Mouse (Mus musculus) stomach, embryonic 14.5 days (tissue): ENCODE measurements at regions not wholly inside any gene's neighbourhood (a gene's known extent, or its start where the extent isn't known, plus 50 kb on each side); places are given as distances from the start of the nearest gene placed in this dataset.

Experiments used
- ATAC-seq: fragments of 200-750 bp; cut with Nextera tagmentation; 2 replicates; pipeline ENCODE4 v1.8.0; 2017; ENCODE audit warnings: low read depth, moderate TSS enrichment; ENCODE audit not compliant: insufficient number of reproducible peaks, insufficient read depth, low FRiP score
- H3K27ac ChIP-seq: fragments of 300-500 bp; sonication (generic); 2 replicates; pipeline ENCODE4 v1.5.1; 2014; ENCODE audit warnings: mild to moderate bottlenecking, low read length, moderate library complexity, mixed read lengths
- H3K27me3 ChIP-seq: fragments of 300-500 bp; sonication (generic); 2 replicates; pipeline ENCODE4 v1.6.1; 2014; ENCODE audit warnings: low read length, control low read depth, mixed read lengths; ENCODE audit not compliant: control insufficient read depth, insufficient read depth
- H3K36me3 ChIP-seq: fragments of 300-500 bp; sonication (generic); 2 replicates; pipeline ENCODE4 v1.6.1; 2014; ENCODE audit warnings: mild to moderate bottlenecking, control low read depth, low read length, moderate library complexity, mixed read lengths; ENCODE audit not compliant: control insufficient read depth, insufficient read depth
- H3K4me1 ChIP-seq: fragments of 300-500 bp; sonication (generic); 2 replicates; pipeline ENCODE4 v1.6.1; 2014; ENCODE audit warnings: low read length, control low read depth, mixed read lengths; ENCODE audit not compliant: control insufficient read depth, insufficient read depth
- H3K4me2 ChIP-seq: fragments of 300-500 bp; sonication (generic); replicated peaks from 2 replicates; pipeline ENCODE4 v1.6.1; 2014; ENCODE audit warnings: low read depth, low read length, control low read depth
- H3K4me3 ChIP-seq: fragments of 300-500 bp; sonication (generic); 2 replicates; pipeline ENCODE4 v1.5.1; 2014; ENCODE audit warnings: low read depth, low read length, control low read depth
- H3K9ac ChIP-seq: fragments of 300-500 bp; sonication (generic); replicated peaks from 2 replicates; pipeline ENCODE4 v1.6.1; 2014; ENCODE audit warnings: low read depth, mild to moderate bottlenecking, control low read depth, low read length, moderate library complexity, mixed read lengths
- H3K9me3 ChIP-seq: fragments of 300-500 bp; sonication (generic); 2 replicates; pipeline ENCODE4 v1.6.1; 2016; ENCODE audit warnings: low read depth, low read length, control low read depth; ENCODE audit not compliant: control insufficient read depth
- WGBS: fragments of 180-500 bp; shearing (Covaris S2); extraction: QIAGEN DNeasy Blood & Tissue Kit; methylation state at CpG from one replicate; pipeline ENCODE4 v1.1.7; 2014; 5-methylcytosine and 5-hydroxymethylcytosine counted together

DNA sequence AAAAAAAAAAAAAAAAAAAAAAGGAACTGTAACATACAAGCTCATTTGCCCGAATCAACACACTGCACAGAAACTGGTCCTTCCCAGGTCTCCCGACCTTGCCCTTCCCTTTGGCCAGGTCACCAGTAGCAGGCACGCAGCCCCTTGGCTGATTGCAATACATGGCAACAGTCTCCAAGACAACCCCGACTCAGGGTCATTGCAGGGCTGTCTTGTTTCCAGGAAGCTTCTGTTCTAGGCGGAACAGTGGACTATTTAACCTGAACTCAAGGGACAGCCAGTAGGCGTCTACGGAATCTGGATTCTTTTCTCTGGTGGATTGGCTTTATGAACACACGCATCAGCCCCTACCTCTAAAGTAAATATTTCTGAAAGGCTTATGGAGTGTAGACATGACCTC, 153.5 kb upstream of the Phactr1 start:
- Histone ChIP-seq H3K4me1 (peaks cover 12% of the 10 kb centered on the region; the same call in 1 of the 2 replicates), H3K4me2 (no peak overlapping the region), H3K4me3 (no peak overlapping the region), H3K9ac (no peak overlapping the region), H3K27me3 (no peaks in the 10 kb centered on the region), H3K9me3 (no peaks in the 10 kb centered on the region), H3K27ac (no peak overlapping the region; the same call in 1 of the 2 replicates), H3K36me3 (no peaks in the 10 kb centered on the region)
- peak; percentile 49; the same call in 1 of the 2 replicates for ATAC-seq
- 11% methylated on average over 8 of the region's 8 CpGs for WGBS

DNA sequence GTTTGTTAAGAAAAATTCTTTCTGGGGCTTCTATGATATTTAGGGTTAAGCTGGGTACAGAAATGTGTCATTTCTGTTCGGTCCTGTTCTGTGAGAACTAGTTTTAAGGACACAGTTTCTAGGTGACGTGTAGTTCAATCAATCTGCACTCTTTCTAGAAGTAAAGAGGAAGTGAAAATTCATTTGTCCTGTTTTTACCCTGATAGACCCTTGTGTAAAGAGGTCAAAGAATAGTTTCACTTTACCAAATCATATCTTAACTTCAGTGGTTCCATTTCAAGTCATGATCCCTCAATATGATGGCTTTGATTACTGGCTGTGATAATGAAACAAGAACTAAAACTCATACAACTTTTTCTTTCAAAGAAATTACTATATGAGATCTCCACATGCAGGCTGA, 152.3 kb upstream of the Phactr1 start:
- Histone ChIP-seq H3K9me3 (no peaks in the 10 kb centered on the region), H3K9ac (no peak overlapping the region), H3K36me3 (no peaks in the 10 kb centered on the region), H3K4me1 (peaks cover 12% of the 10 kb centered on the region; the same call in 1 of the 2 replicates), H3K4me2 (no peak overlapping the region), H3K27ac (no peak overlapping the region), H3K4me3 (no peak overlapping the region), H3K27me3 (no peaks in the 10 kb centered on the region)
- 62% methylated on average over 2 of the region's 2 CpGs for WGBS
- no peak for ATAC-seq

DNA sequence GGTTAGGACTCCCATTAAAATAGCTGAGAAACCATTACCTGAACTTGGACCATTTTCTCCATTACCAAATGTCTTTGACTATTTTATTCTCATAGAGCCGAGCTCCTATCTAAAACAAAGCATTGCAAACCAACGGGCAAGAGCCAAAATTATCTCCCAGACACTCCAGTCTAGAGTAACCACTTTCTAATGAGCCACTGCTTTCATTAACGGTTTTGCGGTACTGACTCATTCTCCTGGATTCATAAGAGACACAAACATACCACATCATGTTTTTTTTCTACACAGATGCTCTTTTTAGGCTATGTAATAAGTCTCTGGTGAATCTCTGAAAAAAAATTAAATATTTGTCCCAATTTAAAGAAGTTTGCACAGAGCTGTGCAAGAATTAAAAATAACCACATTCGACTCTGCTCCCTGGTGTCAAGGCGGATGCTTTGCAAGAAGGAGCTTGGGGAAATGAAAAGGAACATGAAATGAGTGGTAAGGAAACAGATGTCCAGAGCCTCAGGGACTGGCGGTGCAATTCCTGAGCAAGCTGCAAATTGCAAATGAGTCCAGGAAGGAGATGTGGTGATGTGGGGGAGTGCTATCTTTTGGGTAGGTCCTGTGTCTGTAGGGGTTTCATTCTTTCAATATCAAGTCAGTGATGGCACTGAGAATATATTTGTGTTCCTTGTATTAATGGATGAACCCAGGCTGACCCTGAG, 143.8 kb upstream of the Phactr1 start:
- ATAC-seq: no peak
- no peak overlapping the region for H3K27ac ChIP-seq
- H3K9me3 ChIP-seq: 0 out of 2 replicates have a peak, but pooled peaks cover 4% of the 10 kb centered on the region
- no peaks in the 10 kb centered on the region for H3K27me3 ChIP-seq
- no peak overlapping the region for H3K4me2 ChIP-seq
- H3K4me3 ChIP-seq: no peak overlapping the region
- H3K9ac ChIP-seq: no peak overlapping the region
- WGBS: 80% methylated on average over 7 of the region's 7 CpGs
- no peaks in the 10 kb centered on the region for H3K4me1 ChIP-seq
- no peaks in the 10 kb centered on the region for H3K36me3 ChIP-seq

DNA sequence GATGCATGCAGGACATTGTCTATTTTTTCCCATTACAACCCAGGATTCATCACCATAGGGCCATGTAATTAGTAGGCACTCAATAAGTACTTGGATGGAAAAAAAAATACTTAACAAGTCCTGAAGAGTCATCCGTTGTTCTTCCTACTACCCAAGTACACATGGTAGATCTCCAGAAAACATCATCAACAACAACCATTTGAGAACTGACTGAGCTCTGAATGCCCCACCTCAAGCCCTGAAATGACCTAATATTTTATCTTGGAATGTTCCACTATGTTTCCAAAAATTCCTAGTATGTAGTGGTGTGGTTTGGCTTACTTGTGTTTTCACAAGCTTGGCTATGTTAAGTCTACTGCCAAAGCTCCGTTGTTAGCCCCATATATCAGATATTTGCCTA, 142.4 kb upstream of the Phactr1 start:
- no peak for ATAC-seq
- H3K27ac ChIP-seq: no peak overlapping the region
- WGBS: 75% methylated on average over 2 of the region's 2 CpGs
- no peaks in the 10 kb centered on the region for H3K27me3 ChIP-seq
- H3K4me2 ChIP-seq: no peak overlapping the region
- H3K4me3 ChIP-seq: no peak overlapping the region
- H3K9ac ChIP-seq: no peak overlapping the region
- H3K36me3 ChIP-seq: no peaks in the 10 kb centered on the region
- H3K9me3 ChIP-seq: 0 out of 2 replicates have a peak, but pooled peaks cover 4% of the 10 kb centered on the region
- no peaks in the 10 kb centered on the region for H3K4me1 ChIP-seq

DNA sequence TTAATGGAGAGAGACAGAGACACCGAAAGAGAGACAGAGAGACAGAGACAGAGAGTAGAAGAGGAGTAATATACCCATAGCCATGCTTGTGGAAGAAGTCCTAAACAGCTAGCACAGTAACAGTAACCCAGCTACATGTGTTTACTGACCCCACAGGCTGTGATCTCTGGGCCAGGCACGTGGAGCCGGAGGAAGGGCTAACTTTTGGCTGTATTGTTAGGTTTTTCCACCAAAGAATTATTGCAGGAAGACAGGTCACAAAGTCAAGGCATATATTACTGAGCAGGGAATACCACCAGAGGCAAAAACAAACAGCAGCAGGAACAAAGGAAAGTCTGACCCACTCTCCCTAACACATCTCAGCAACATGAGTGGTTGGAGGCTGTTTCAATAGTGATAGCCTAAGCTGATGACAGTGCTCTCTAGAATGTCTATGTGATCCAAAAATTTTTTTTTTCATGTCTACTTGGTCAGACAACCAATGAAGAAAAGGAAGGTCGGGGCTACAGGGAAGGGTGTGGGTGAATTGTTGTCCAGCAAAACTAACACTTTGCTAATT, 135.8 kb upstream of the Phactr1 start:
- WGBS: 66% methylated on average over 4 of the region's 4 CpGs

DNA sequence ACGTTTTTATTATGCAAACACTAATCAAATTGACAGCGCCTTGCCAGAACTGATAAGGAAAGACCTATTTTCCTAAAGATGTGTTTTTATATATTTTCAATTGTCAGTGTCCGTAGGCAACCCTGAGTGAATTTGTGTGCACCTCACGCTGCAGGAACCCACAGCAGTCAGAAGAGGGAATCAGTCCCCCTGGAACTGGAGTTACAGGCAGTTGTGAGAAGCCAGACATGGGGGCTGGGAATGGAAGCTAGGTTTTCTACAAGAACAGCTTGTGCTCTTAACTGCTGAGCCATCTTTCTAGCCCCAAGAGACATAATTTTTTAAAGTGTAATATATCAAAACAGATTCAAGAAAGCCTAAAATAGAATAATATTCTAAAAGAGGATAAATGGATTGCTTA, 134.0 kb upstream of the Phactr1 start:
- Histone ChIP-seq H3K27me3 (no peaks in the 10 kb centered on the region), H3K27ac (no peak overlapping the region), H3K9me3 (no peaks in the 10 kb centered on the region), H3K4me3 (no peak overlapping the region), H3K9ac (no peak overlapping the region), H3K36me3 (no peaks in the 10 kb centered on the region), H3K4me1 (no peaks in the 10 kb centered on the region), H3K4me2 (no peak overlapping the region)
- WGBS: 57% methylated on average over 4 of the region's 4 CpGs
- no peak for ATAC-seq

More for the DNA sequence above, 135.8 kb upstream of the Phactr1 start:
- no peak overlapping the region for H3K4me2 ChIP-seq
- H3K27me3 ChIP-seq: no peaks in the 10 kb centered on the region
- no peak overlapping the region for H3K27ac ChIP-seq
- H3K9ac ChIP-seq: no peak overlapping the region
- no peak overlapping the region for H3K4me3 ChIP-seq
- no peaks in the 10 kb centered on the region for H3K4me1 ChIP-seq
- ATAC-seq: no peak
- 0 out of 2 replicates have a peak, but pooled peaks cover 4% of the 10 kb centered on the region for H3K9me3 ChIP-seq
- H3K36me3 ChIP-seq: no peaks in the 10 kb centered on the region

DNA sequence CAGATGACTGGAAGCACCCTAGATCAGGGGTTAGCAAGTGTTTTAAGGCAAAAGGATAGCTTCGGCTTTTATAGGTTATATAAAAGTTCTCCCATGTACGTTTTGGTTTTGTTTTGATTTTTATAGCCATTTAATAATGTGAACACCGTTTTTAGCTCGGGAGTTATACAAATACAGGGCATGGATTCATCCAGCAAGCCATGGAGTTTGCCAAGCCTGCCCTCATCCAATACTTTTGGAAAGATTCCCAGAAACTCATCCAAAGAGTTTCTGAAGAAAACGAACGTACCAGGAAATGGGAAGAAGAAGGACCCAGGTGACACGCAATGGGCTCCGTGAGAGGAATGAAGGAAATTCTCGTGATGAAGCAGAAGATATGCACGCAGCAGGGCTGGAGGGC, 133.6 kb upstream of the Phactr1 start:
- Histone ChIP-seq H3K27me3 (no peaks in the 10 kb centered on the region), H3K27ac (no peak overlapping the region), H3K4me1 (no peaks in the 10 kb centered on the region), H3K36me3 (no peaks in the 10 kb centered on the region), H3K9me3 (no peaks in the 10 kb centered on the region), H3K4me2 (no peak overlapping the region), H3K4me3 (no peak overlapping the region), H3K9ac (no peak overlapping the region)
- ATAC-seq: no peak
- 69% methylated on average over 10 of the region's 10 CpGs for WGBS

DNA sequence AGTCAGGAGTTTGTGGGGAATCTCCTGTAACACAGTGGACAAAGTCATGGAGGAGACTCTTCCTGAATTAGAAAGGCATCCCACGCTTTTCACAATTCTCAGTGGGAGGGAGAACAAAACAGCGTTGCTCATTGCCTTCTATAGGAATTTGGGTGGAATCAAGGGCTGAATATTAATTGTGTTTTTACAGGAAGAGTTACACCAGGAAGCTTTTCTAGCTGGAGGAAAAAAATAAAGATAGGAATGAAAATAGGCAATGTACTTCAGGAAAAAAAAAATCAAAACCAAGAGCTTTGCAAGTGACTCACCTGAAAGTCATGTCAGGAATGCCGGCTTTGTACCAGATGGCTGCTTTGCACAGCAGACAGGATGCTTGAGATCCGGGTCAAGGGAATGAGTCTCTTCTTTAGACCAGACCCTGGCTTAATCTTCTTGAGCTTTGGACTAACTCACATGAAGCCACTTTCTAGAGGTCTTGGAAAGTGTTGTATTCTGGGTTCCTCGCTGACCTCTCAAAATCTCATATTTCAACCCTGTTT, 131.3 kb upstream of the Phactr1 start:
- H3K27ac ChIP-seq: no peak overlapping the region
- no peaks in the 10 kb centered on the region for H3K36me3 ChIP-seq
- no peak overlapping the region for H3K9ac ChIP-seq
- no peak for ATAC-seq
- 57% methylated on average over 5 of the region's 5 CpGs for WGBS
- H3K27me3 ChIP-seq: no peaks in the 10 kb centered on the region
- H3K4me3 ChIP-seq: no peak overlapping the region
- no peaks in the 10 kb centered on the region for H3K9me3 ChIP-seq
- H3K4me2 ChIP-seq: no peak overlapping the region
- H3K4me1 ChIP-seq: no peaks in the 10 kb centered on the region
